Mouse (Mus musculus) midbrain, embryonic 11.5 days (tissue): ENCODE measurements around the gene Oas1g. TPM values are rescaled to one million over a fixed set of nuclear protein-coding genes. Genes with fewer than 3 reads are reported as not detected.

Source experiments
- ATAC-seq: fragments of 200-750 bp; cut with Nextera tagmentation; 2 replicates; pipeline ENCODE4 v1.8.0; 2017; ENCODE audit warnings: moderate TSS enrichment, moderate library complexity; ENCODE audit not compliant: low FRiP score
- DNase-seq: peaks from one replicate; pipeline ENCODE4 v3.0.0; 2015; ENCODE audit warnings: low spot score; ENCODE audit errors: missing footprints
- H3K27ac ChIP-seq: fragments of 300-500 bp; sonication (generic); 2 replicates; pipeline ENCODE4 v1.5.1; 2014; ENCODE audit warnings: low read depth, low read length
- H3K27me3 ChIP-seq: fragments of 300-500 bp; sonication (generic); 2 replicates; pipeline ENCODE4 v1.6.1; 2014; ENCODE audit warnings: mild to moderate bottlenecking, low read length, moderate library complexity, mixed read lengths; ENCODE audit not compliant: control insufficient read depth, insufficient read depth
- H3K36me3 ChIP-seq: fragments of 300-500 bp; sonication (generic); 2 replicates; pipeline ENCODE4 v1.6.1; 2014; ENCODE audit warnings: mild to moderate bottlenecking, low read length, moderate library complexity, mixed read lengths; ENCODE audit not compliant: control insufficient read depth, insufficient read depth
- H3K4me1 ChIP-seq: fragments of 300-500 bp; sonication (generic); 2 replicates; pipeline ENCODE4 v1.6.1; 2014; ENCODE audit warnings: low read length; ENCODE audit not compliant: control insufficient read depth, insufficient read depth
- H3K4me2 ChIP-seq: fragments of 300-500 bp; sonication (generic); 2 replicates; pipeline ENCODE4 v1.6.1; 2014; ENCODE audit warnings: mild to moderate bottlenecking, moderate library complexity
- H3K4me3 ChIP-seq: fragments of 300-500 bp; sonication (generic); 2 replicates; pipeline ENCODE4 v1.5.1; 2014; ENCODE audit warnings: low read depth, low read length
- H3K9ac ChIP-seq: fragments of 300-500 bp; sonication (generic); 2 replicates; pipeline ENCODE4 v1.6.1; 2014; ENCODE audit warnings: low read length
- H3K9me3 ChIP-seq: fragments of 300-500 bp; sonication (generic); 2 replicates; pipeline ENCODE4 v1.6.1; 2016; ENCODE audit warnings: low read length; ENCODE audit not compliant: control insufficient read depth
- WGBS: fragments of 180-500 bp; shearing (Covaris S2); extraction: QIAGEN DNeasy Blood & Tissue Kit; methylation state at CpG from one replicate; pipeline ENCODE4 v1.1.7; 2014; 5-methylcytosine and 5-hydroxymethylcytosine counted together
- microRNA-seq: library from miRNA; unstranded; fragments of <30 nt; microRNA quantifications from one replicate; pipeline ENCODE4, GENCODE M21; 2017
- polyA plus RNA-seq: library from polyadenylated mRNA; unstranded; fragments of >200 nt; fragmentation: Nextera tagmentation; extraction: Ambion mirVana; gene quantifications from 2 replicates; pipeline ENCODE4 v1.2.1, GENCODE M21; 2014

The Oas1g gene
- polyA plus RNA-seq, 1 experiment from 2014 or later, result 0.11 TPM

- DNase-seq, result no peak
- Histone ChIP-seq H3K9me3 (no peaks in the 10 kb centered on the region), H3K36me3 (no peaks in the 10 kb centered on the region), H3K4me2 (no peak within 1 kb of the TSS), H3K27me3 (no peaks in the 10 kb centered on the region), H3K27ac (no peak within 1 kb of the TSS), H3K4me1 (no peaks in the 10 kb centered on the region), H3K4me3 (no peak within 1 kb of the TSS), H3K9ac (no peak within 1 kb of the TSS)
- no peak for ATAC-seq
- 84% methylated on average over 4 of the region's 4 CpGs for WGBS
These were observed 40.3 kb downstream of the Oas1g start, which contains the start of gene Oas1f for GRCm38 (mm10) chr5:120847067-120847466. Gene Oas1f (plus strand): TSS chr5:120847367.

DNA sequence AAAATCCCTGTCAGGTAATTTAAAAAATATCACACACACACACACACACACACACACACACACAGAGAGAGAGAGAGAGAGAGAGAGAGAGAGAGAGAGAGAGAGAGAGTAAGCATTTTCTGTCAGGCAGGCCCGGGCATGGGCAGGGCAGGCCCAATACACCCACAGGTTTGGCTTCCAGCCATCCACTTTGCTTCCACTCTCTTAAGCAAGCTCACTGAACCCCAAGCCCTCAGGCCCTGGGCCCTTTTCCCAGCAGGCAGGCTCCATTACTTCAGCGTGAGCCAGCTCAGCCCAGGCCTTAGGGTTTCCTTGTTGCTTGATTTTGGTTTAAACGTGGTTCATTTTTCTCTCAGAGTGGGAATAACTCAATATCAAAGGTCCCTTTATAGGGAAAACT lies 42.7 kb downstream of the Oas1g start:
- WGBS, result 91% methylated on average over 3 of the region's 3 CpGs
- no peak for DNase-seq
- no peak overlapping the region for H3K4me3 ChIP-seq

GRCm38 (mm10) chr5:120836731-120837585 lies 50.5 kb downstream of the Oas1g start:
- DNase-seq, result peak; percentile 94
- Histone ChIP-seq H3K27me3 (no peaks in the 10 kb centered on the region), H3K4me1 (peaks cover 7% of the 10 kb centered on the region; the same call in 1 of the 2 replicates), H3K4me2 (no peak overlapping the region), H3K9ac (no peak overlapping the region), H3K9me3 (no peaks in the 10 kb centered on the region), H3K4me3 (no peak overlapping the region), H3K36me3 (no peaks in the 10 kb centered on the region), H3K27ac (no peak overlapping the region)
- WGBS, result 6% methylated on average over 8 of the region's 8 CpGs
- 0 out of 2 replicates have a peak, but pooled peaks have one; percentile 30 for ATAC-seq

More for the DNA sequence above, 42.7 kb downstream of the Oas1g start:
- H3K4me1 ChIP-seq, result no peaks in the 10 kb centered on the region
- H3K27me3 ChIP-seq, result no peaks in the 10 kb centered on the region
- H3K36me3 ChIP-seq, result no peaks in the 10 kb centered on the region
- H3K9me3 ChIP-seq, result no peaks in the 10 kb centered on the region
- H3K4me2 ChIP-seq, result no peak overlapping the region
- no peak for ATAC-seq
- no peak overlapping the region for H3K9ac ChIP-seq
- H3K27ac ChIP-seq, result no peak overlapping the region

GRCm38 (mm10) chr5:120833335-120834280 lies 53.8 kb downstream of the Oas1g start:
- Histone ChIP-seq H3K27ac (no peak overlapping the region), H3K9me3 (no peaks in the 10 kb centered on the region), H3K4me1 (peaks cover 7% of the 10 kb centered on the region; the same call in 1 of the 2 replicates), H3K27me3 (no peaks in the 10 kb centered on the region), H3K4me2 (no peak overlapping the region), H3K9ac (no peak overlapping the region), H3K36me3 (no peaks in the 10 kb centered on the region), H3K4me3 (no peak overlapping the region)
- 13% methylated on average over 17 of the region's 17 CpGs for WGBS
- DNase-seq (peak; percentile 87), ATAC-seq (no peak)

DNA sequence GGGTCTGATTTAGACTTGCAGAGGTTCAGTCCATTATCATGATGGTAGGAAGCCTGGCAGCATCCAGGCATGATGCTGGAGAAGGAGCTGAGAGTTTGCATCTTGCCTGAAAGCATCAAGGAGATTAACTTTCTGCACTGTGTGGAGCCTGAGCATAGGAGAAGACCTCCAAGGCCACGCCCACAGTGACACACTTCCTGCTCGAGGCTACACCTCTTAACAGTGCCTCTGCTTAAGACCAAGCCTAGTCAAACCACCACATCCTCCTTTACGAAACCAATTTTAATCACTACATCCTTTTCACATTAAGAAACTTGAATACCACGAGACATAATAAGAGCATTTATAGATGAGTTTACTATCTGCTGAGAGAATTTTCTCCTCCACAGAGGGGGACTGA lies 56.4 kb downstream of the Oas1g start:
- H3K9ac ChIP-seq, result no peak overlapping the region
- no peak overlapping the region for H3K27ac ChIP-seq
- H3K9me3 ChIP-seq, result no peaks in the 10 kb centered on the region
- no peak overlapping the region for H3K4me3 ChIP-seq
- ATAC-seq (no peak), DNase-seq (no peak)
- WGBS, result 82% methylated on average over 4 of the region's 4 CpGs
- H3K36me3 ChIP-seq, result no peaks in the 10 kb centered on the region
- peaks cover 7% of the 10 kb centered on the region; the same call in 1 of the 2 replicates for H3K4me1 ChIP-seq
- H3K4me2 ChIP-seq, result no peak overlapping the region
- H3K27me3 ChIP-seq, result no peaks in the 10 kb centered on the region

Small RNAs within 50 kb of the gene (microRNA-seq; reads per million reads assigned to microRNA genes)
- gene Gm22907, result not detected

Other genes with a start within 250 kb of the Oas1g start
- 0.14 TPM in 1 of 2 replicates, not detected in the other for gene Rasal1, start 238.8 kb downstream of the Oas1g start, polyA plus RNA-seq
- 5.1 and 5.2 TPM in 2 replicates for gene Dtx1, start 175.7 kb downstream of the Oas1g start, polyA plus RNA-seq
- 0.05 and 0.33 TPM in 2 replicates for gene Oas2, start 137.8 kb downstream of the Oas1g start, polyA plus RNA-seq
- 0.11 and 0.20 TPM in 2 replicates for gene Oas3, start 110.0 kb downstream of the Oas1g start, polyA plus RNA-seq
- gene Oas1e, start 92.1 kb downstream of the Oas1g start, polyA plus RNA-seq, result 0.12 TPM in 1 of 2 replicates, not detected in the other
- gene Oas1c, start 75.1 kb downstream of the Oas1g start, polyA plus RNA-seq, result 0.14 and 0.15 TPM in 2 replicates
- 0.08 TPM in 1 of 2 replicates, not detected in the other for gene Oas1f, start 40.2 kb downstream of the Oas1g start, polyA plus RNA-seq
- gene Oas1h, start 26.2 kb downstream of the Oas1g start, polyA plus RNA-seq, result not detected in 2 replicates
- gene Oas1a, start 19.9 kb upstream of the Oas1g start, polyA plus RNA-seq, result 0.72 and 0.89 TPM in 2 replicates
- gene Oas1d, start 26.9 kb upstream of the Oas1g start, polyA plus RNA-seq, result not detected in 2 replicates
- gene Rph3a, start 122.5 kb upstream of the Oas1g start, polyA plus RNA-seq, result 0.57 and 1.4 TPM in 2 replicates